Mouse (Mus musculus): Measurements from ENCODE around the gene Tmem184b. TPM values are rescaled to one million over a fixed set of nuclear protein-coding genes. Genes with fewer than 3 reads are reported as not detected.

Gene Tmem184b
- total RNA-seq, 4 experiments from 2014 or later = 52.5 to 66.5 (median 57.2) TPM

GRCm38 (mm10) chr15:79400134-79400974, 3.0 kb downstream of the Tmem184b start:
- DNase-seq (ENCODE audit: low spot score in 2 of 2) = no peak

- no peak for DNase-seq (ENCODE audit: low spot score in 2 of 2)
Measured at GRCm38 (mm10) chr15:79399231-79400052, 3.9 kb downstream of the Tmem184b start.

DNA sequence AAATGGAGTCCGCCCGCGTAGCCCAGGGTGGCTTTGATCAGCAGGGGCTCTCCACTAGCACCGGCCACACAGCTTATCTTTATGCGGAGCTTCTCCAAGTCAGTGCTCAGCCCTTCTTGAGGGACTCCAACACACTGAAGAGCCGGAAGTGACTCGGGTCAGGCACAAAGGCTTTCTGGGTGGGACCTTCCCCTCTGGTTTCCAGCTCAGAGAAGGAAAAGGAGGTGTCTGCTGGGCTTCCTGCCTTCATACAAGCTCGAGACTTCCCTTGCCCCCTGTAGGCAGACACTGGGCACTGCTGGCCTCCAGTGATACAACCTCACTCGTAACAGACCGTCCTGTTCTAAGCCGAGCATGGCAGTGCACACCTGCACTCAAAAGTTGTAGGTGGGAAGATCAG, 6.6 kb downstream of the Tmem184b start:
- no peak for DNase-seq (ENCODE audit: low spot score in 2 of 2)

GRCm38 (mm10) chr15:79395281-79395680, 8.1 kb downstream of the Tmem184b start:
- DNase-seq (ENCODE audit: low spot score in 2 of 2) = no peak

DNA sequence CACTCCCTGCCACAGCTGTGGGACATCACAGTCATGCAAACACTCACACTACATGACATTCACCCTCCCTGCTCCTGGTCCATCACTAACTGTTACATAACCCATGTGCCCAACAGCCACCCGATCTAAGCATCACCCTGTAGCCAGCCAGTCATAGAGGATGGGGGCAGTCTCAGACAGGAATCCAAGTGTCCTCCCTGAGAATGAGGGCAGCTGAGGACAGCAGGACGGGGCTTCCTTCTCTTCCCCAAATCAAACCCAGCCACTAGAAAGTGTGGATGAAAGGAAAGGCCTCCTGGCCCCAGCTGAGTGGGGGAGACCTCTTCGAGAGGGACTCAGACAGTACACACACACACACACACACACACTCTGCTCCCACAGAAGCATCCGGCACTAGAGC, 8.5 kb downstream of the Tmem184b start:
- DNase-seq (ENCODE audit: low spot score in 2 of 2) = no peak

GRCm38 (mm10) chr15:79393101-79393500, 10.3 kb downstream of the Tmem184b start:
- no peak for DNase-seq (ENCODE audit: low spot score in 2 of 2)

- DNase-seq (ENCODE audit: low spot score in 2 of 2) = no peak
Measured at GRCm38 (mm10) chr15:79392527-79392926, 10.8 kb downstream of the Tmem184b start.

DNA sequence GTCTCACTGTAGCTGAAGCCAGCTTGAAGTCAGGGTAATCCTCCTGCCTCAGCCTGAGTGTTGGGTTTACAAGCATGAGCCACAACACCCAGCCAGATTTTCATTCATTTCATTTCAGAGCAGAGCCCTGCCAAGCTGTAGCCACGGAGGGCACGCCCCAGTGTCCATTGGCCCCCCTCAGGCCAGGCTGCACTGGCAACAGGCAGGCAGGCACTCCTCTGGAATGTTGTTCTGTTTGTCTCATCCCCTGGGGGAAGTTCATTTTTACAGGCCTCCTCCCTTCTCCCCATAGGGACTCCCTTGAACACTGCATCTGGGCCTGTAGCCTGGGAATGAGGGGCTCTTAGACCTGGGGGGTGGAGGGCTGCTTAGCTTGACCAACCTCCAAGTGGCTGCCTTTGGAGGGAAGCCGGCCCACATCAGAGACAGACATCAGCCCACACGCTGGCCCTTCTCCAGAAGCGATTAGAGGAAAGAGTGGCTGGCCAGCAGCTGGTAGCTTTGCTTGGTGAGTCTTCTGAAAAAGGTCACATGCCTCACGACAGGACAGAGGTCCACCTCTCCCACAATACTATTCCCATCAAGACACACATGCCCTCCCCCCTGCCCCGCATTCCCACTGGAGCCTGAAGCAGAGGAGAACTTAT, 11.8 kb downstream of the Tmem184b start:
- DNase-seq (ENCODE audit: low spot score in 2 of 2) = no peak

GRCm38 (mm10) chr15:79390434-79390833, 12.9 kb downstream of the Tmem184b start:
- DNase-seq (ENCODE audit: low spot score in 2 of 2) = no peak

DNA sequence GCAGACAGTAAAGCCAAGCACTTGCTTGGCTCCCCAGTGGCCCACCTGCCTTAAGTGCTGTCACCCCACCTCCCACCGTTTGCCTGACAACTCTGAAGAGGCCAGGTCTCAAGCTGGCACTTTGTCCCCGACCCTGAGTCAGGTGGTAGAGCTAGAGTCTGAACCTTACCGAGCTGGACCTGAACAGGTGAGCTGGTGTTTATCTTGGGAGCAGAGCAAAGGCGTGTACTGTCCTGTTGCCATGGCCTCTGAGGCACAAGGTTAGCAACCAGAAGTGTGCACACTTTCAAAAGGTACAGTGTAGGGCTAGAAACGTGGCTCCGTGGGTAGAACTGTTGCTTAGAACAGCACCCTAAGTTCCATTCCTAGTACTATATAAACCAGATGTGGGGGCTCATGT, 15.2 kb downstream of the Tmem184b start:
- DNase-seq (ENCODE audit: low spot score in 2 of 2) = no peak

- no peak for DNase-seq (ENCODE audit: low spot score in 2 of 2)
Measured at GRCm38 (mm10) chr15:79387611-79388010, 15.8 kb downstream of the Tmem184b start.

DNA sequence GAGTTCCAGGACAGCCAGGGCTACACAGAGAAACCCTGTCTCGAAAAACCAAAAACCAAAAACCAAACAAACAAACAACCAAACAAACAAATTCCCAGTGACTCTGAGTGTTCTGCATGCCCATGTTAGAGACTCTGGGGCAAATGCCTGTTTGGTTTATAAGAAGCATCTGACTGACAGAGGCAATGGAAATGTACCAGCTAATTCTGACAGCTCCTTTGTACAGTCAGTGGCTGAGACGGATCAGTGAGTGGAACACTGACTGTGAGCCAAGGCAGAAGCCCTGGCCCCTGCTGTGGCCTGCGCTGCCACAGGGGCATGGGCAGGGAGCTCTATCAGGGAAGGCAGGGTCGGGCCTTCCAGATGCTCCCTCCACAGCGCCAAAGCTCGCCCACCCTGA, 16.3 kb downstream of the Tmem184b start:
- DNase-seq (ENCODE audit: low spot score in 2 of 2) = no peak

- no peak for DNase-seq (ENCODE audit: low spot score in 2 of 2)
Measured at GRCm38 (mm10) chr15:79381644-79382043, 21.7 kb downstream of the Tmem184b start.

DNA sequence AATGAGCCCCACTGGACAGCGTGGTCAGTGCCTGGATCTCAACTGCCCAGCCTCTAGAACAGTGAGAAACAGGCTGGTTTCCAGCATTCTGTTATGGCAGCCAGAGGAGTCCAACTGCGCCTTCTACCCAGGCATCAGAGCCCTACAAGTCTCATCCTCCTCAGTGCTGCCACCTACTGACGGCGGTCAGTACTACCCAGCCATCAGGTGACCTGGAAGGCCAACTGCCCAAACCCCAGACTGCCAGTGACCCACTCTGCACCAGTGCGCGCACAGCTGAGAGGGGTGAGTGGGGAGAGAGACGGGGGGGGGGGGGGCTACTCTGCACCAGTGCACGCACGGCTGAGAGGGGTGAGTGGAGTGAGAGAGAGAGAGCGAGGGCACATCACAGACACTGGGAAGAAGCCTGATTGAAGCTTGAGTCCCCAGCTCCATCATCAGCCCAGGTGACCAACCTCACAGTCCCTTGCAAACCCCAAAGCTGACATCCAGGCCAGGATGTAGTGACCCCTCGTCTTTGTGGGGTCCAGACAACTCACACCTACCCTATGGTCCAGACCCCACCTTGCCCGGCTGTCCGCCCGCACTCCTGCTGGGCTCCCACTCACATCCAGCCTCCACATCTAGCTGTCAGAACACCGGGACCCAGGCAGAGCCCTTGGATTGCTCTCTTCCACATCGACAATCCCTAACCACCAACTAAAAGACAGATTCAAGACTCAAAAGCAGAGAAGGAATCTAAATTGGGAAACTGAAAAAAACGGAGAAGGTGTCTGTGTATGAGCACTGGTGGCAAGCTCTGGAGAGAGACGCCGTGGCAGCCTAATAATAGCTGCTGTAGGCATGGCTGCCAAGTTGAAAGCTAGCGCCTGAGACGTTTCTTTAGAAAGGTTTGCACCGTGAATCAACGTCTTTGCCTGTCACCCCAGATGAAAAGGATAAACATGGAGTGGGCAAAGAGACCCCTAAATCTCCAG, 22.6 kb downstream of the Tmem184b start:
- peak in 1 of 2 experiments; percentile 64 for DNase-seq (ENCODE audit: low spot score in 2 of 2)

GRCm38 (mm10) chr15:79379658-79380057, 23.7 kb downstream of the Tmem184b start:
- no peak for DNase-seq (ENCODE audit: low spot score in 2 of 2)

DNA sequence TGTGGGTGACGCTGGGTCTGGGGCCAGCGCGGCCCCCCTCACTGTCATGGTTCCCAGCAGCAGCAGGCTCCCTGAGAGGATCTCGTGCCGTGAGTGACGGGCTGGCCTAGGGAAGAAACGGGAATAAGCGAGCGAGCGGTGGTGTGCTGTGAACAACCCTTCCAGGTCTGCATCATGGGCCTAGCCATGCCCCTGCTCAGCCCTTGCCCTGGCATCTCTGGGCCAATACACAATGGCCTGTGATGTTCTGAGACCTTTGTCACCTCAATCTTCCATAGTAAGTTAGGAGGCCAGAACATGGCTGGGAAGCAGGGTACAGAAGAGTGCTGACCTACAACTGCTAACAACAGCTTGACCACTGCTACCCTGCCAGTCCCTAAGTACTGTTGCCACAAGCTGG, 24.8 kb downstream of the Tmem184b start:
- DNase-seq (ENCODE audit: low spot score in 2 of 2) = no peak

- peak; percentile 62 to 69 for DNase-seq (ENCODE audit: low spot score in 2 of 2)
Measured at GRCm38 (mm10) chr15:79377681-79378080, 25.7 kb downstream of the Tmem184b start.

GRCm38 (mm10) chr15:79374760-79375159, 28.6 kb downstream of the Tmem184b start:
- DNase-seq (ENCODE audit: low spot score in 2 of 2) = no peak

DNA sequence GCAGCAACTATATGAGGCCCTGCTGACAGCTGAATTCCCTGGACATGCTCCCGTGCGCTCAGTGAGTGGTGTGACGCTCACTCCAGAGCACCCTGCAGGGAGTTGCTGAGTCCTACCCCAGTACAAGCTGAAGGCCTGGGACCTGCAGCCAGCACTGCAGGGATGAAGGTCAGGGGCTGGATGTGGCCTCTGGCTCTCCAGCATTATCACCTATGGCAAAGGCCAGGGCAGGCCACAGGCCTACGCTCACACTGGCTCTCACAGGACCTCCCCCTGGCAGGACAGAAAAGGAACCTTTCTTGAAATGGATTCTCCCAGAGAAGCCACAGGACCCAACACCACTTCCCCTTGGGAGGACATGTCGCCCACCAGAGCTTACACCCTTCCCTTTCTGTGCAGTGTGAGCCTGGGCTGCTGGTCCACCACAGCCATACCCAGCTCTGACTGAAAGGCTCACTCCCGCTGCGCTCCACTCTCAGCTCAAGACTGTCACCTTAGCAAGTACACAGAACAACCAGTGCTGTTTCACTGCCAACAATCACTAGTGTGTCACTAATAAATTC, 33.0 kb downstream of the Tmem184b start:
- no peak for DNase-seq (ENCODE audit: low spot score in 2 of 2)
